Mouse (Mus musculus) CH12.LX (cell line): ENCODE measurements at regions not wholly inside any gene's neighbourhood (a gene's known extent, or its start where the extent isn't known, plus 50 kb on each side); places are given as distances from the start of the nearest gene placed in this dataset.

Source experiments
- DNase-seq: peaks from one replicate; pipeline ENCODE4 v3.0.0-alpha.2; 2013; ENCODE audit errors: extremely low read depth
- H3K27ac ChIP-seq: 2 replicates; pipeline ENCODE4 v1.5.1; 2012; ENCODE audit warnings: low read depth, mild to moderate bottlenecking, control low read depth, moderate library complexity; ENCODE audit not compliant: insufficient read depth
- H3K27me3 ChIP-seq: replicated peaks from 2 replicates; pipeline ENCODE3; 2012; ENCODE audit warnings: inconsistent platforms
- H3K36me3 ChIP-seq, 2 experiments: replicated peaks in 1 of 2; 2 replicates each; pipeline versions ENCODE3 to v1.6.1; 2012; ENCODE audit warnings: inconsistent platforms in 1 of 2, low read length in 1 of 2, mild to moderate bottlenecking in 1 of 2, mixed read lengths in 1 of 2, moderate library complexity in 1 of 2; ENCODE audit not compliant: control insufficient read depth in 1 of 2, insufficient read depth in 1 of 2
- H3K4me1 ChIP-seq, 2 experiments: 2 replicates each; pipeline ENCODE4 v1.6.1; 2012; ENCODE audit warnings: inconsistent platforms in 1 of 2, moderate library complexity in 1 of 2; ENCODE audit not compliant: insufficient read depth in 2 of 2, control insufficient read depth in 1 of 2
- H3K4me2 ChIP-seq: 2 replicates; pipeline ENCODE4 v1.6.1; 2012; ENCODE audit warnings: low read depth, mild to moderate bottlenecking, control low read depth; ENCODE audit not compliant: poor library complexity, insufficient read depth, severe bottlenecking
- H3K4me3 ChIP-seq, 3 experiments: fragments of 150-350 bp in 1 of 3; sonication (generic) in 1 of 3; replicated peaks in 1 of 3; 2 replicates each; pipeline versions ENCODE3 to v1.5.1; 2011 to 2012; ENCODE audit warnings: low read depth in 2 of 3, low read length in 2 of 3, mild to moderate bottlenecking in 2 of 3, moderate library complexity in 2 of 3, control low read depth in 1 of 3, improper control_type of control experiment in 1 of 3, inconsistent platforms in 1 of 3, mixed read lengths in 1 of 3; ENCODE audit not compliant: poor library complexity in 1 of 3
- H3K79me2 ChIP-seq: replicated peaks from 2 replicates; pipeline ENCODE4 v1.6.1; 2012; ENCODE audit warnings: mild to moderate bottlenecking, moderate library complexity; ENCODE audit not compliant: control insufficient read depth, poor library complexity, insufficient read depth, severe bottlenecking; ENCODE audit errors: extremely low read depth
- H3K9ac ChIP-seq: 2 replicates; pipeline ENCODE4 v1.6.1; 2012; ENCODE audit warnings: low read depth, mild to moderate bottlenecking, control low read depth, moderate library complexity; ENCODE audit not compliant: insufficient read depth
- H3K9me3 ChIP-seq: replicated peaks from 2 replicates; pipeline ENCODE3; 2012; ENCODE audit warnings: low read length, inconsistent platforms, mixed read lengths
- CHD1 ChIP-seq: IDR thresholded peaks from 2 replicates; pipeline ENCODE4 v1.6.1; 2012; ENCODE audit warnings: low read depth, low read length, improper control_type of control experiment, inconsistent platforms
- CTCF ChIP-seq, 2 experiments: IDR thresholded peaks in 1 of 2; conservative IDR thresholded peaks in 1 of 2; 2 replicates each; pipeline ENCODE4 v1.5.1; 2011 to 2012; ENCODE audit warnings: low read depth in 2 of 2, low read length in 2 of 2, improper control_type of control experiment in 1 of 2, inconsistent platforms in 1 of 2, mild to moderate bottlenecking in 1 of 2, moderate library complexity in 1 of 2
- ELF1 ChIP-seq: IDR thresholded peaks from 2 replicates; pipeline ENCODE4 v1.6.1; 2014; ENCODE audit warnings: low read depth, mild to moderate bottlenecking, inconsistent platforms, low read length, improper control_type of control experiment
- GABPA ChIP-seq: IDR thresholded peaks from 2 replicates; pipeline ENCODE4 v1.6.1; 2012; ENCODE audit warnings: low read depth, low read length, improper control_type of control experiment, inconsistent platforms; ENCODE audit not compliant: insufficient replicate concordance
- HCFC1 ChIP-seq: IDR thresholded peaks from 2 replicates; pipeline ENCODE4 v1.6.1; 2012; ENCODE audit warnings: low read depth, mild to moderate bottlenecking, inconsistent platforms, low read length, improper control_type of control experiment
- IRF4 ChIP-seq: IDR thresholded peaks from 2 replicates; pipeline ENCODE4 v1.6.1; 2014; ENCODE audit warnings: low read depth, mild to moderate bottlenecking, inconsistent platforms, low read length, improper control_type of control experiment
- JUN ChIP-seq: IDR thresholded peaks from 2 replicates; pipeline ENCODE4 v1.6.1; 2011; ENCODE audit warnings: low read depth, mild to moderate bottlenecking, low read length, improper control_type of control experiment, moderate library complexity; ENCODE audit not compliant: insufficient read depth
- JUND ChIP-seq: conservative IDR thresholded peaks from 2 replicates; pipeline ENCODE4 v1.6.1; 2011; ENCODE audit warnings: low read depth, low read length, improper control_type of control experiment
- MAFK ChIP-seq: IDR thresholded peaks from 2 replicates; pipeline ENCODE4 v1.6.1; 2011; ENCODE audit warnings: low read length, improper control_type of control experiment; ENCODE audit not compliant: insufficient replicate concordance
- MAZ ChIP-seq: IDR thresholded peaks from 2 replicates; pipeline ENCODE4 v1.6.1; 2012; ENCODE audit warnings: low read depth, mild to moderate bottlenecking, inconsistent platforms, low read length, improper control_type of control experiment, moderate library complexity
- MYC ChIP-seq: IDR thresholded peaks from 2 replicates; pipeline ENCODE4 v1.6.1; 2011; ENCODE audit warnings: low read depth, mild to moderate bottlenecking, improper control_type of control experiment, low read length
- NELFE ChIP-seq: IDR thresholded peaks from 2 replicates; pipeline ENCODE4 v1.6.1; 2011; ENCODE audit warnings: low read depth, low read length, improper control_type of control experiment
- POLR2A ChIP-seq: IDR thresholded peaks from 2 replicates; pipeline ENCODE4 v1.6.1; 2011; ENCODE audit warnings: low read depth, mild to moderate bottlenecking, improper control_type of control experiment, low read length
- SIN3A ChIP-seq: IDR thresholded peaks from 2 replicates; pipeline ENCODE4 v1.6.1; 2012; ENCODE audit warnings: low read length, improper control_type of control experiment, inconsistent platforms
- TBP ChIP-seq: conservative IDR thresholded peaks from 2 replicates; pipeline ENCODE4 v1.6.1; 2011; ENCODE audit warnings: low read depth, low read length, improper control_type of control experiment
- UBTF ChIP-seq: IDR thresholded peaks from 2 replicates; pipeline ENCODE4 v1.6.1; 2012; ENCODE audit warnings: low read depth, mild to moderate bottlenecking, inconsistent platforms, low read length, improper control_type of control experiment, moderate library complexity
- ZC3H11A ChIP-seq: IDR thresholded peaks from 2 replicates; pipeline ENCODE4 v1.6.1; 2012; ENCODE audit warnings: low read depth, mild to moderate bottlenecking, inconsistent platforms, low read length, improper control_type of control experiment
- ZMIZ1 ChIP-seq: IDR thresholded peaks from 2 replicates; pipeline ENCODE4 v1.6.1; 2012; ENCODE audit warnings: low read depth, mild to moderate bottlenecking, inconsistent platforms, low read length, improper control_type of control experiment
- dilution Hi-C: fragments of 300-500 bp; cut with MboI; formaldehyde crosslinking; loops from 2 replicates; pipeline ENCODE4 v1.14.3; 2020; ENCODE audit warnings: low sequenced_read_pairs; ENCODE audit not compliant: extremely low pct_unique_long_range_greater_than_20kb, extremely low pct_ligation_motif_present
- in situ Hi-C: fragments of 300-500 bp; cut with MboI; formaldehyde crosslinking; loops from 3 replicates; pipeline ENCODE4 v1.14.3; 2019; ENCODE audit warnings: low sequenced_read_pairs, low pct_ligation_motif_present, low pct_unique_long_range_greater_than_20kb, mixed read lengths

GRCm38 (mm10) chr9:17189552-17189951, 688.5 kb upstream of the Fat3 start:
- H3K4me2 ChIP-seq: no peak overlapping the region
- DNase-seq: peak; percentile 17
- TF ChIP-seq JUN (no peak), POLR2A (no peak), JUND (no peak)
- no peaks in the 10 kb centered on the region for H3K27me3 ChIP-seq
- H3K9ac ChIP-seq: no peak overlapping the region
- no peaks in the 10 kb centered on the region for H3K36me3 ChIP-seq
- H3K4me1 ChIP-seq: no peaks in the 10 kb centered on the region
- H3K27ac ChIP-seq: no peak overlapping the region
- in situ Hi-C loops (no loop called here), dilution Hi-C loops (no loop called here)
- H3K4me3 ChIP-seq: no peak overlapping the region
- H3K79me2 ChIP-seq: no peaks in the 10 kb centered on the region
- no peaks in the 10 kb centered on the region for H3K9me3 ChIP-seq

GRCm38 (mm10) chr9:17168193-17168592, 667.1 kb upstream of the Fat3 start:
- Histone ChIP-seq H3K4me1 (no peaks in the 10 kb centered on the region), H3K9ac (no peak overlapping the region), H3K27me3 (no peaks in the 10 kb centered on the region), H3K36me3 (no peaks in the 10 kb centered on the region), H3K79me2 (no peaks in the 10 kb centered on the region), H3K27ac (no peak overlapping the region), H3K4me2 (no peak overlapping the region), H3K4me3 (no peak overlapping the region), H3K9me3 (no peaks in the 10 kb centered on the region)
- in situ Hi-C loops (no loop called here), dilution Hi-C loops (no loop called here)
- no peak for DNase-seq
- no peak for TF ChIP-seq SIN3A
- no peak for TF ChIP-seq HCFC1
- no peak for TF ChIP-seq UBTF
- TF ChIP-seq MAZ: no peak
- no peak for TF ChIP-seq ZC3H11A
- TF ChIP-seq MAFK: no peak
- no peak for TF ChIP-seq NELFE

- DNase-seq: no peak
- H3K27me3 ChIP-seq: no peaks in the 10 kb centered on the region
- no peak overlapping the region for H3K9ac ChIP-seq
- TF ChIP-seq ELF1 (no peak), TBP (no peak), MYC (no peak), CTCF (conservative IDR thresholded peaks at IDR 0.05 in 1 of 2, IDR thresholded peaks at IDR 0.05 in 1 of 2; ENCODE audit: low read depth in 2 of 2, low read length in 2 of 2) (no peak), GABPA (no peak), ZMIZ1 (no peak), IRF4 (no peak), CHD1 (no peak), UBTF (no peak)
- no peak overlapping the region for H3K4me2 ChIP-seq
- H3K4me1 ChIP-seq: no peaks in the 10 kb centered on the region
- H3K79me2 ChIP-seq: no peaks in the 10 kb centered on the region
- no peak overlapping the region for H3K4me3 ChIP-seq
- dilution Hi-C loops (no loop called here), in situ Hi-C loops (no loop called here)
- H3K36me3 ChIP-seq: no peaks in the 10 kb centered on the region
- H3K27ac ChIP-seq: no peak overlapping the region
- no peaks in the 10 kb centered on the region for H3K9me3 ChIP-seq
Measured at GRCm38 (mm10) chr9:17166331-17166730, 665.2 kb upstream of the Fat3 start.
